Mouse (Mus musculus): ENCODE measurements around the gene Edil3. TPM values are rescaled to one million over a fixed set of nuclear protein-coding genes. Genes with fewer than 3 reads are reported as not detected.
"Not testable (repeated sequence)": the region's sequence is repeated elsewhere in the genome, so short reads cannot be mapped to it uniquely, and the experiment has no call there.

Gene Edil3
- polyA plus RNA-seq, 1 experiment from 2014 or later, result 72.1 TPM

DNA sequence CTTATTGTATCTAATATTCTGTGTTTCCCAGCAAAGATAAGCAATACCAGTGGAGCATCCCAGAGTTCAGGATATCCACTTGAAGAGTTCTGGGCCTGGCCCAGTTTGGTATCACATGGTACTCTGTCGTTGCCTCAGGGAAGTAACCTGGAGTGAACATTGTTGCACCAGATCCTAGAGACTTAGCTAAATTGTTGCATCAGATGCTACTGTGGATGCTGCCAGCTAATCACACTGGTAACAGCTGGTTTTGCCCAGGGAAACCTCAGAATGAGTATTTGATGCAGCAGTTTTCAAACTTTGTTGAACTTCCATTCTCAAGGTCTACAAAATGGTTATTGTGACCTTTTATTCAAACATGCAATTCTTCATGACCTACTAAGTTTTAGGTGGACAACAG lies 220.2 kb downstream of the Edil3 start:
- no peaks in the 10 kb centered on the region for H3K9me3 ChIP-seq (ENCODE audit: control insufficient read depth, low read length)
- DNase-seq (ENCODE audit: low spot score), result no peak
- H3K27me3 ChIP-seq (ENCODE audit: control insufficient read depth, insufficient read depth, low read length), result no peaks in the 10 kb centered on the region
- H3K9ac ChIP-seq, result no peak overlapping the region
- H3K4me2 ChIP-seq (replicated peaks), result no peak overlapping the region
- H3K4me3 ChIP-seq (replicated peaks; ENCODE audit: low read length), result no peak overlapping the region
- H3K4me1 ChIP-seq (replicated peaks; ENCODE audit: control insufficient read depth, insufficient read depth, low read length), result no peaks in the 10 kb centered on the region
- no peak overlapping the region for H3K27ac ChIP-seq
- 93% methylated on average over 1 of the region's 1 CpGs for WGBS
- H3K36me3 ChIP-seq (replicated peaks; ENCODE audit: control insufficient read depth, insufficient read depth), result no peaks in the 10 kb centered on the region
- no peak for ATAC-seq (ENCODE audit: low FRiP score)

DNA sequence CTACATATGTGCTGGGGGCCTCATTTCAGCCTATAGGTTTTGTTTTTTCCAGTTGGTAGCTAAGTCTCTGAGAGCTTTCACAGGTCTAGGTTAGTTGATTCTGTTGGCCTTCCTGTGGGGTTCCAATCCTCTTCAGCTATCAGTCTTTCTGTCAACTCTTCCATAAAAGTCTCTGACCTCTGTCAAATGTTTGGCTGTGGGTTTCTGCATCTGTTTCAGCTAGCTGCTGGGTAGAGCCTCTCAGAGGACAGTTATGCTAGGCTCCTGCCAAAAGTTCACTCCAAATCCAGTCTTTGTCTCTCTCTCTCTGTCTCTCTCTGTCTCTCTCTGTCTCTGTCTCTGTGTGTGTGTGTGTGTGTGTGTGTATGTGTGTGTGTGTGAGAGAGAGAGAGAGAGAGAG lies 248.9 kb downstream of the Edil3 start:
- H3K4me1 ChIP-seq (replicated peaks; ENCODE audit: control insufficient read depth, insufficient read depth, low read length); H3K4me2 ChIP-seq (replicated peaks); H3K9me3 ChIP-seq (ENCODE audit: control insufficient read depth, low read length); ATAC-seq (ENCODE audit: low FRiP score); H3K9ac ChIP-seq; H3K4me3 ChIP-seq (replicated peaks; ENCODE audit: low read length); H3K27ac ChIP-seq; H3K27me3 ChIP-seq (ENCODE audit: control insufficient read depth, insufficient read depth, low read length); DNase-seq (ENCODE audit: low spot score); H3K36me3 ChIP-seq (replicated peaks; ENCODE audit: control insufficient read depth, insufficient read depth): not testable (repeated sequence)

DNA sequence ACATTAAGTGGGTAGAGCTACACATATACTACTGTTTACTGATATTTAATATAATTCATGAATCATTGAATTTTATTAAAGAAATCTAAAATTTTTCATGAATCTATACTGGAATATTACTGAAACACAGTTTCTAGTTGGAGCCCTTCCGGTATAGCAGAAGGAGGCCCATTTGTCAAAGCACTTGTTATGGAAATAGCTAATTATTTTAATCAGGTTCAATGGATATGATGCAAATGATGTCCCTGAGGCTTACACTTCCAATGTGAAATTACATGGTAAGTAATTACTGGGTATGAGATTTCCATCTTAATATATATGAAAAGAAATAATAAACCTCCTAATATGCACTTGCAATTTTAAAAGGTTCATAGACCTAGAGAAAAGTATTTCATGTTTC lies 254.9 kb downstream of the Edil3 start:
- WGBS, result 51% methylated on average over 1 of the region's 1 CpGs
- H3K4me1 ChIP-seq (replicated peaks; ENCODE audit: control insufficient read depth, insufficient read depth, low read length), result no peaks in the 10 kb centered on the region
- no peak for ATAC-seq (ENCODE audit: low FRiP score)
- no peak overlapping the region for H3K4me2 ChIP-seq (replicated peaks)
- H3K27ac ChIP-seq, result no peak overlapping the region
- no peaks in the 10 kb centered on the region for H3K36me3 ChIP-seq (replicated peaks; ENCODE audit: control insufficient read depth, insufficient read depth)
- no peak overlapping the region for H3K4me3 ChIP-seq (replicated peaks; ENCODE audit: low read length)
- H3K9me3 ChIP-seq (ENCODE audit: control insufficient read depth, low read length), result no peaks in the 10 kb centered on the region
- no peak overlapping the region for H3K9ac ChIP-seq
- H3K27me3 ChIP-seq (ENCODE audit: control insufficient read depth, insufficient read depth, low read length), result no peaks in the 10 kb centered on the region
- no peak for DNase-seq (ENCODE audit: low spot score)

DNA sequence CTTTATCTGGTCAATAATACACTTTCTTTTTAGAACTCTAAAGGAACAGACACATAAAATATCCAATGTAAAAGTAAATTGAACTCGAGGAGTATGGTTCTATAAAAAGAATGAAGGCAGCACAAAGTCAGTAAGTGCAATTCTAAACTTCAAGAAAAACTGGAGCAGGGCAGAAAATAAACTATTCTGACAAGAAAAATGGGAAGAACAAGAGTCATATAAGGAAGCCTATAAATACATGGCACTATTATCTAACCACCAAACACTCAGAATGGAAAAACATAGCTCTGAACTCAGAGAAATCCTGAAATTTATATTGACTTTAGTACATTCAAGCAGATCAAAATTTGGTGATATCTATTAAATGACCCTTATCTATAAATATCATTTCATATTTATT lies 284.6 kb downstream of the Edil3 start:
- no peaks in the 10 kb centered on the region for H3K27me3 ChIP-seq (ENCODE audit: control insufficient read depth, insufficient read depth, low read length)
- no peak overlapping the region for H3K4me3 ChIP-seq (replicated peaks; ENCODE audit: low read length)
- H3K9me3 ChIP-seq (ENCODE audit: control insufficient read depth, low read length), result no peaks in the 10 kb centered on the region
- 85% methylated on average over 1 of the region's 1 CpGs for WGBS
- H3K4me1 ChIP-seq (replicated peaks; ENCODE audit: control insufficient read depth, insufficient read depth, low read length), result no peaks in the 10 kb centered on the region
- DNase-seq (ENCODE audit: low spot score) (no peak), ATAC-seq (ENCODE audit: low FRiP score) (no peak)
- no peak overlapping the region for H3K27ac ChIP-seq
- no peak overlapping the region for H3K4me2 ChIP-seq (replicated peaks)
- H3K36me3 ChIP-seq (replicated peaks; ENCODE audit: control insufficient read depth, insufficient read depth), result no peaks in the 10 kb centered on the region
- no peak overlapping the region for H3K9ac ChIP-seq

DNA sequence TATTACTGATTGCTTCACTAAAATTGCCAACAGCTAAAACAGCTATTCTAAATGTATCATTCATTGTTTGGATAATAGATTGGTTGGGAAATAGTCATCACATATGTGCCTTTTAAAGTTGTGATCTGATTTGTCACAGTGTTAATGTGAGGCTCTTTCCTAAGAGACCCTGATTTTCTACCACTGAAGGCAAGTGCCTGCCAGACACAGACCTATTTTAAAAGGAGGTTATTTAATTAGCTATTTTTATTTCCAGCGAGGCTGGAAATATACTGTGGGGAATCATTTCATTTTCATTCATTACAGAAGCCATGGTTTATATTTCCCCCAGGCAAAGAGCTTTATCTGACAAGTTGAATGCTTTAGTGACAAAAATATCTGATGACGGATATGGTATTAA lies 296.3 kb downstream of the Edil3 start:
- 50% methylated on average over 2 of the region's 2 CpGs for WGBS
- peak; percentile 44 for DNase-seq (ENCODE audit: low spot score)
- Histone ChIP-seq H3K4me1 (replicated peaks; ENCODE audit: control insufficient read depth, insufficient read depth, low read length) (peaks cover 5% of the 10 kb centered on the region; the same call in 1 of the 2 replicates), H3K4me2 (replicated peaks) (no peak overlapping the region), H3K9ac (no peak overlapping the region), H3K36me3 (replicated peaks; ENCODE audit: control insufficient read depth, insufficient read depth) (no peaks in the 10 kb centered on the region), H3K4me3 (replicated peaks; ENCODE audit: low read length) (no peak overlapping the region), H3K27ac (no peak overlapping the region), H3K27me3 (ENCODE audit: control insufficient read depth, insufficient read depth, low read length) (no peaks in the 10 kb centered on the region), H3K9me3 (ENCODE audit: control insufficient read depth, low read length) (no peaks in the 10 kb centered on the region)
- peak; percentile 57; the same call in 1 of the 2 replicates for ATAC-seq (ENCODE audit: low FRiP score)

DNA sequence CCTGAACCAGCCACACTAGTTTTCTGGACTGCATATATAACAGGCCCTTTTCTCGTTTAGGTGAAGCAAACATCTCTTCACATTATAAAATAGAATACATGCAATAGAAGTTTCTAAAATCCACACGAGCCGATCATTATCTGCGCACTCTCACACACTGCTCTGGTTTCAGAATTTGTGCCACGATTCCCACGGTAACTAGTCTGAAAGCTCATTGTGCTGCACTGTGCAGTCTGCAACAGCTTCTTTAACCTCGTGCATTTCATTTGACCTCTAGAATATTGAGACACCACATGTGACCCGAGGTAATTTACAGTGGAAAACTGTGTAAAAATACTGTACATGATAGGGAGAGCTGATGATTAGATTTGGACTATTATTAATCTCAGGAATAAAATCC lies 298.5 kb downstream of the Edil3 start:
- Histone ChIP-seq H3K36me3 (replicated peaks; ENCODE audit: control insufficient read depth, insufficient read depth) (no peaks in the 10 kb centered on the region), H3K9ac (no peak overlapping the region), H3K4me2 (replicated peaks) (no peak overlapping the region), H3K9me3 (ENCODE audit: control insufficient read depth, low read length) (no peaks in the 10 kb centered on the region), H3K27me3 (ENCODE audit: control insufficient read depth, insufficient read depth, low read length) (no peaks in the 10 kb centered on the region), H3K4me1 (replicated peaks; ENCODE audit: control insufficient read depth, insufficient read depth, low read length) (peaks cover 5% of the 10 kb centered on the region; the same call in 1 of the 2 replicates), H3K27ac (no peak overlapping the region), H3K4me3 (replicated peaks; ENCODE audit: low read length) (no peak overlapping the region)
- ATAC-seq (ENCODE audit: low FRiP score) (peak; percentile 54; the same call in 1 of the 2 replicates), DNase-seq (ENCODE audit: low spot score) (no peak)
- 58% methylated on average over 8 of the region's 8 CpGs for WGBS

DNA sequence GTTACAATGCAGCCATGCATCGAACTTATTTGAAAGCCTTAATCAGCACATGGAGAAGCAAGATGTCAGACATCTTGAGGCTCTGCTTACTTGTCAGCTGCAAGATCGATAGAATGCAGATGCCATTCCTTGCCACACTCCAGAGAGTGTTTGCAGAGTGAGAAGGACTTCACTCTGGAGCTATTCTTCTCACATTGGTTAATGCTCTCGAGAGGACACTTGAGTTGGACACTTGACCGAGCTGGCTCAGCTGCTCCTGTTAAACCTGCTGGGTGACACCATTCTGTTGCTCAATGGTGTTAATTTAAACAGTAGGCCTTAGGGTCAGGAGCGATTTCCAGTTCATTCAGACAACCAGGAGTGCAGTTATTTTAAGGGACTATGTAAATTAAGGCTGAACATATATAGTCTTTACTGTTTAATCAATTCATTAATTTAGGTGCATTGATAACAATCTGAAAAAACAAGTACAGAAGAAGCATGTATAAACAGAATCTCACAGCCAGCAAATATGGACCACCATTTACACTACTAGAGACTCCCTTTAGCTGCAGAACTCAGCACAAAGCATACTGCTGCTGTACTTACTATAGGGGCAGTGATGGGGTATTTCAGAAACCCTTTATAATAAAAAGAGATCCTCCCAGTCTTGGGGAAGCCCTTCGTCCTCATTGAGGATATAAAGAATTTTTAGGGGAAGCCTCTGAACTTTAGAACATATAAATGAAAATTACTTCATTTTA lies 301.4 kb downstream of the Edil3 start:
- no peak for DNase-seq (ENCODE audit: low spot score)
- H3K36me3 ChIP-seq (replicated peaks; ENCODE audit: control insufficient read depth, insufficient read depth), result no peaks in the 10 kb centered on the region
- 63% methylated on average over 6 of the region's 6 CpGs for WGBS
- peaks cover 5% of the 10 kb centered on the region; the same call in 1 of the 2 replicates for H3K4me1 ChIP-seq (replicated peaks; ENCODE audit: control insufficient read depth, insufficient read depth, low read length)
- H3K4me3 ChIP-seq (replicated peaks; ENCODE audit: low read length), result no peak overlapping the region
- no peaks in the 10 kb centered on the region for H3K9me3 ChIP-seq (ENCODE audit: control insufficient read depth, low read length)
- no peak overlapping the region for H3K9ac ChIP-seq
- no peak overlapping the region for H3K27ac ChIP-seq
- ATAC-seq (ENCODE audit: low FRiP score), result no peak
- H3K4me2 ChIP-seq (replicated peaks), result no peak overlapping the region
- H3K27me3 ChIP-seq (ENCODE audit: control insufficient read depth, insufficient read depth, low read length), result no peaks in the 10 kb centered on the region

DNA sequence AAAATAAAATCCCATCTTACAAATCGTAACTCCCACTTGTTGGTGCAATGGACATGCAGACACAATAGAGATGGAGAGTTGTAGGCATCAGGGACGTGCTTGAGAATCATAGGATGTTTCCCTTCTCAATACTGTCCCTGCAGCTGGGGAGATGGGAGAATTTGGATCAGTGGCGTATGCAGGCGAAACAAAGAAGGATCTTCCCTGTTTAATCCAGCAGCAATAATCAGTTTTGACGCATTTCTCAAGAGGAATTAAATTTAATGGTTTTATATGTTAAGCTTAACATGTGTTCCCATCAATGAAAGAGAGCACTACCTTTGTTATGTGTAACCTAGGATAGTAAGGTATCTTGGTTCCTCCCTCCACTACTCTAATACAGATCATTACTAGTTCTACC lies 302.1 kb downstream of the Edil3 start:
- no peaks in the 10 kb centered on the region for H3K27me3 ChIP-seq (ENCODE audit: control insufficient read depth, insufficient read depth, low read length)
- no peaks in the 10 kb centered on the region for H3K9me3 ChIP-seq (ENCODE audit: control insufficient read depth, low read length)
- H3K9ac ChIP-seq, result no peak overlapping the region
- ATAC-seq (ENCODE audit: low FRiP score), result no peak
- no peaks in the 10 kb centered on the region for H3K36me3 ChIP-seq (replicated peaks; ENCODE audit: control insufficient read depth, insufficient read depth)
- no peak overlapping the region for H3K4me2 ChIP-seq (replicated peaks)
- H3K4me3 ChIP-seq (replicated peaks; ENCODE audit: low read length), result no peak overlapping the region
- 86% methylated on average over 5 of the region's 5 CpGs for WGBS
- DNase-seq (ENCODE audit: low spot score), result no peak
- no peak overlapping the region for H3K27ac ChIP-seq
- H3K4me1 ChIP-seq (replicated peaks; ENCODE audit: control insufficient read depth, insufficient read depth, low read length), result peaks cover 5% of the 10 kb centered on the region; the same call in 1 of the 2 replicates

DNA sequence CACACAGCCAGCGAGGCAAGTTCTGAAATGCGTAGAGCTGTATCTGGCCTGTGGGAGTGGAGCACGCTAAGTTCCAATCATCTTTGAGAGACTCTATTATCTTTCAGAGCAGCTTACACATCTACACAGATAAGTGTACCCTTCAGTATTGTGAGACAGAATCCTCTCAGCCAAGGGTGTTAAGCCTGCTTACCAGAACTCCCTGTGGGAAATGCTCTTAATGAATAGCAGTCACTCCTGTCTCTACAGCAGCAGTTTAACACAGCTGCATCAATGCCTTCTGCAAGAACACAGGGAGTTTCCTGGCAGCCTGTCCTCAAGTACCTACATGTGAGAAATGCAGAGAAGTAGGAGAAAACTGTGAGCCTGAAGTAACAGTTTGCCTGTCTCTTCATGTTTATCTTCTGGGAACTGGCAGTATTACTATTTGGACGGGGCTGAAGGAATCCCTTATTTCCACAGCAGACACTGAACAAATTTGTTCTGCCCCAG lies 324.8 kb downstream of the Edil3 start:
- DNase-seq (ENCODE audit: low spot score) (no peak), ATAC-seq (ENCODE audit: low FRiP score) (0 out of 2 replicates have a peak, but pooled peaks have one; percentile 31)
- Histone ChIP-seq H3K4me2 (replicated peaks) (no peak overlapping the region), H3K9ac (no peak overlapping the region), H3K9me3 (ENCODE audit: control insufficient read depth, low read length) (no peaks in the 10 kb centered on the region), H3K27ac (no peak overlapping the region), H3K27me3 (ENCODE audit: control insufficient read depth, insufficient read depth, low read length) (no peaks in the 10 kb centered on the region), H3K4me1 (replicated peaks; ENCODE audit: control insufficient read depth, insufficient read depth, low read length) (no peaks in the 10 kb centered on the region), H3K4me3 (replicated peaks; ENCODE audit: low read length) (no peak overlapping the region), H3K36me3 (replicated peaks; ENCODE audit: control insufficient read depth, insufficient read depth) (no peaks in the 10 kb centered on the region)
- 60% methylated on average over 4 of the region's 4 CpGs for WGBS
